Mouse (Mus musculus): ENCODE measurements around the gene Dgcr2. TPM values are rescaled to one million over a fixed set of nuclear protein-coding genes. Genes with fewer than 3 reads are reported as not detected.

Gene Dgcr2
- 15.8 and 23.2 TPM in 2 replicates for polyA plus RNA-seq (2012; ENCODE audit: low replicate concordance)

GRCm38 (mm10) chr16:17898462-17898861, at the start of gene Dgcr2, which contains the start of gene Tssk2:
Dgcr2 (minus strand) TSS chr16:17898562.
Tssk2 (plus strand) TSS chr16:17898637.

DNA sequence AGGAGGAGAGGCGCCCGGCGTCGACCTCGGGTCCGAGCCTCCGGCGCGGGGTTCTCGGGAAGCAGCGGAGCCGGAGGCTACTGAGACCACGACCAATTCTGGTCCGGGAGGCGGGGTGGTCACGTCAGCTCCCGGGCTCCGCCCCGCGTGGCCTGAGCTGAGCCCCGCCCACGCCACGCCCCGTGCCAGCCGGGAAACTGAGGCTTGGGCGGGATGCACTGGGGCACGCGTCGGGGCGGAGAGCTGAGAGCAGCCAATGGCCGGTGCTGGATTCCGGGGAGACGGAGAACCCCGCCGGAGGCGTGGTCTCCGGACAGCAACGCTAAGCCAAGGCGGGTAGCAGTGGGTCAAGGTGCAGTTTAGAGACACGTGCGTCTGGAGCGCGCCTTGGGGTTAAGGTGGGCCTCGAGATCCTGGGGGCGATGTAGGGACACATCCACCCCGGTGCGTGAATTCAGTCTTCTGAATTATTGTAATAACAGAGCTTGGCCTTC, 29.8 kb upstream of the Dgcr2 start, which contains the start of gene Slc25a1:
Slc25a1 (minus strand) TSS at position 133 of the 494 bp plus-strand sequence.

DNA sequence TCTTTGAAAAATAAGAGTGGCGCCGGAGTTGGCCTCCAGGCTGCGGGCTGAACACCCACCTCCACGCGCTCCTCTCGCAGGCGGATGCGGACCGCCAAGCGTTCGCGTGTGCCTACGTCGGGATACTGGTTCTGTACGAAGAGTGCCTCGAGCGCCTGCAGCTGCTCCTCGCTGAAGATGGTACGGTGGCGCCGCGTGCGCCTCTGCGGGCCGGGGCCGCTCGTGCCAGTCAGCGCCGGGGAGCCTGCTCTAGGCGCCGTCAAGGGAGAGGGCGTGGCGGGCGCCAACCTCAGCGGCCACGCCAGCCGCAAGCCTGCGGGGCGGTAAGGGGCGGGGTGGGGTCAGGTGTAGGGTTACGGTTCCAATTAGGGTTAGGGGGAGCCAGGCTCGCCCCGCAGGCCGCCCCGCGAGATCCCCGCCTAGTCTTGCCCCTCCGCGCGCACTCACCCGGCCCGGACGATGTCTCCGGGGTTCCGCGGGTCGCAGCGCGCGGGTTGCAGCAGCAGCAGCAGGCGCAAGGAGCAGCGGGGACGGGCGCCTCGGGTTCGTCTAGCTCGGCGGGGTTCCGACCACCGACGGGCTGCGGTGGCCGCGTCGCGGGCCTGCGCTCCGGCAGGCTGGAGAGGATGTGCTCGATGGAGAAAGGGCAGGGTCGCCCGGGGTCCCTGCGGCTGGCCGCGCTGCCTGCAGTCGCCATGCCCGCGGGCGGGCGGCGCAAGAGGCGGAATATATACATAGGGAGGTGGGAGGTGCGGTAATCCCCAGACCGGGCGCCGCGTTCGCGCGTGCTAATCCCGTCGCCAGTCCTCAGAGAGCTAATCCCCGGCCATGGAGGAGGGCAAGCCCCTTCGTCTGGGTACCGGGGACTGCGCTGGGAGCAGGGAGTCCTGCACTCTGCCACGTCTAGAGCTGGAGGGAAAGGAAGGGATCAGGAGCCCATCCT, 16.2 kb upstream of the Dgcr2 start, which contains the start of gene Gsc2:
Gsc2 (minus strand) TSS at position 753 of the 943 bp plus-strand sequence.

DNA sequence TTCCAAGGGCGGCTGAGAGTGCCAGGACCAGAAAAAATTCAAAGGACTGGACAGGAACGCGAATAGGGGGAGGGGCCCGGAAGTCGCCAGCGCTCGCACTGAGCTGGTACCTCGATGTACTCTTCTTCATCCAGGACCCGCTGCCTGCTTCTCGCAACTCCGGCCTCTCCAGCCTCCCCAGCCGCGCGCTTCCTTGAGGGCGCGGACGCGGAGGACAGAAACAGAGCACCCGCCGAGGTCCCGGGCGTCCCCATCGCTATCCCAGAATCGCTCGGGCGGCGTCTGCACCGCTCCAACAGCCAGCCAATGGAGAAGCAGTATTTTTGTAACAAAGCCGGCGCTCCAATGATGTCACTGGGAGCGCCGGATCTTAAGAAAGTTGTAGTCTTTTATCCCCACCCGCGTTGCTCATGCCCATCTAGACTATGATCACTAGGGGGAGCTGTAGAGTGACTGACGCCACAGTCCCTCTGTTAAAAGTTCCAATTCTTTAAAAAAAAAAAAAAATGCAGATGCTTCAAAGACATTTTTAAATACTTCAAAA, 12.8 kb upstream of the Dgcr2 start, which contains the start of gene Ess2:
Ess2 (minus strand) TSS at position 297 of the 544 bp plus-strand sequence.

GRCm38 (mm10) chr16:17893923-17894322, 4.4 kb downstream of the Dgcr2 start, which contains the start of gene Tssk1:
Tssk1 (plus strand) TSS chr16:17894223.

GRCm38 (mm10) chr16:17891567-17891959, 6.8 kb downstream of the Dgcr2 start, which contains the start of gene Gm20518:
Gm20518 (minus strand) TSS chr16:17891671.

GRCm38 (mm10) chr16:17838051-17838450, 60.3 kb downstream of the Dgcr2 start, which contains the start of gene Car15:
Car15 (minus strand) TSS chr16:17838364.

DNA sequence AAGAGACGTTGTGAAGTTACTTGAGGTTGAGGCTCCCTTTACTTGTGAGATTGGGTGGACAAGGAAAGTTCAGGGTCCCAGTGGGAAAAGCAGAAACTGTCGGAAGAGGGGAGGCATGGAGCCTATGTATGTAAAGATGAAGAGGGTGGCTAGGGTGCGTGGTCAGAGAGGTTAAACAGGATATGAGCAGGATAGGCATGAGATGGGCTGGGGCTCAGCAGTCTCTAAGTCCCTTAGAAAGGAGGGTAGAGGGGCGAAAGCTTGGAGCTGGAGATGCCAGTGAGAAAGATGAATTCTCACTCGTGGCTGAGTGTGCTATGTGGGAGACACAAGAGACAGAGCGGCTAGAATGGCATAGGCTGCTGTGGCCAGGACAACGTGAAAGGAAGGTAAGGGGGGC, 65.5 kb downstream of the Dgcr2 start, which contains the start of gene B830017H08Rik:
B830017H08Rik (plus strand) TSS at position 301 of the 400 bp plus-strand sequence.

DNA sequence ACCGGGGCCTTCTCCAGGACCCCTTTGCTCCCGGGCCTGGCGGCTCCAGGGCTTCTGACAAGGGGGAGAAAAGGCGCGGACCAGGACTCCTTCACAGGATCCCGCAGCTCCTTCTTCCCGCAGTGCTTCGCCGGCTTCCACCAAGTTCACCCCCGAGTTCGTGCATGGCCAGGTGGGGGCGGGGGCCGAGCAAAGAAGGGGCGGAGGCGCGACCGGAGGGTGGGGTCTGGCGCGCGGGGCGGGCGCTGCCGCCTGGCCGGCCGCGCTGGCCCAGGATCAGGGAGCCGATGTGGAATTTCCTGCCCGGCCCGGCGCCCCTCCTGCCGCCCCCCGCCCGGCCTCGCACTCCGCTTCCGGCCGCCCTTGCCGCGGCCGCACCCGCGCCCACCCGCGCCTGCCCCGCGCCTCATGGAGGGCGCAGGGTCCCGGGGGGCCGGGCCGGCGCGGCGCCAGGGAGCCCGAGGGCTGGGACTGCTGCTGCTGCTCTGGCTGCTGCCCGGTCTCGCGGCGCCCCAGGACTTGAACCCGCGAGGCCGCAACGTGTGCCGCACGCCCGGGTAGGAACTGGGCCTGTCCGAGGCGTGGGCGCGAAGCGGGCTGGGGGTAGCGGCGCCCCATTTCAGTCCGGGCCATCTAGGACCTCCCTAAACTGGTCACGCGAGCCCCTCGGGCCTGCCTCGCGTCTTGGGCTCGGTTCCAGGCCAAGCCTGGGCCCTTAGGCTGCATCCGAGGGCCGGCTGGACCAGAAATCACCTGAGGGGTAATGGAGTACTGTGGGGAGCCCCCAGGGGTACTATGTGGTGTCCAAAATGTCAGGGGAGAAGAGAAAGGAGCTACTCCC, 101.2 kb downstream of the Dgcr2 start, which contains the start of gene Scarf2:
Scarf2 (plus strand) TSS at position 312 of the 841 bp plus-strand sequence.

Other genes starting within 250 kb of the Dgcr2 start
- gene Med15, start 165.7 kb downstream of the Dgcr2 start, polyA plus RNA-seq (2012; ENCODE audit: low replicate concordance): 147 and 310 TPM in 2 replicates
- 2.3 and 30.3 TPM in 2 replicates for gene Klhl22, start 138.9 kb downstream of the Dgcr2 start, polyA plus RNA-seq (2012; ENCODE audit: low replicate concordance)
- 3.8 and 4.0 TPM in 2 replicates for gene Scarf2, start 101.3 kb downstream of the Dgcr2 start, polyA plus RNA-seq (2012; ENCODE audit: low replicate concordance)
- gene B830017H08Rik, start 65.4 kb downstream of the Dgcr2 start, polyA plus RNA-seq (2012; ENCODE audit: low replicate concordance): not detected in 2 replicates
- gene Car15, start 60.2 kb downstream of the Dgcr2 start, polyA plus RNA-seq (2012; ENCODE audit: low replicate concordance): 1.8 and 5.4 TPM in 2 replicates
- gene Gm20518, start 6.9 kb downstream of the Dgcr2 start, polyA plus RNA-seq (2012; ENCODE audit: low replicate concordance): 0.57 and 0.79 TPM in 2 replicates
- gene Tssk1, start 4.3 kb downstream of the Dgcr2 start, polyA plus RNA-seq (2012; ENCODE audit: low replicate concordance): not detected in 2 replicates
- 0.12 TPM in 1 of 2 replicates, not detected in the other for gene Tssk2, start 75 bp upstream of the Dgcr2 start, polyA plus RNA-seq (2012; ENCODE audit: low replicate concordance)
- 27.5 and 28.2 TPM in 2 replicates for gene Ess2, start 12.8 kb upstream of the Dgcr2 start, polyA plus RNA-seq (2012; ENCODE audit: low replicate concordance)
- gene Gsc2, start 16.5 kb upstream of the Dgcr2 start, polyA plus RNA-seq (2012; ENCODE audit: low replicate concordance): not detected in 2 replicates
- gene Slc25a1, start 29.7 kb upstream of the Dgcr2 start, polyA plus RNA-seq (2012; ENCODE audit: low replicate concordance): 152 and 236 TPM in 2 replicates
- not detected in 2 replicates for gene Vpreb2, start 81.9 kb upstream of the Dgcr2 start, polyA plus RNA-seq (2012; ENCODE audit: low replicate concordance)
- 26.8 and 39.3 TPM in 2 replicates for gene Dgcr6, start 154.3 kb upstream of the Dgcr2 start, polyA plus RNA-seq (2012; ENCODE audit: low replicate concordance)
- gene Prodh, start 191.6 kb upstream of the Dgcr2 start, polyA plus RNA-seq (2012; ENCODE audit: low replicate concordance): 1.9 and 2.1 TPM in 2 replicates
- gene Rtn4r, start 229.1 kb upstream of the Dgcr2 start, polyA plus RNA-seq (2012; ENCODE audit: low replicate concordance): 0.93 and 1.7 TPM in 2 replicates